Mouse (Mus musculus) lung, embryonic 15.5 days (tissue): Measurements from ENCODE around the gene Stra6. TPM values are rescaled to one million over a fixed set of nuclear protein-coding genes. Genes with fewer than 3 reads are reported as not detected.

Experiments used
- polyA plus RNA-seq: library from polyadenylated mRNA; unstranded; fragments of >200 nt; fragmentation: Nextera tagmentation; extraction: Ambion mirVana; gene quantifications from 2 replicates; pipeline ENCODE4 v1.2.1, GENCODE M21; 2015

The Stra6 gene
- polyA plus RNA-seq, 1 experiment from 2014 or later, result 1.2 TPM

Other genes with a start within 250 kb of the Stra6 start
- 4.5 and 4.8 TPM in 2 replicates for gene Arid3b, start 227.0 kb upstream of the Stra6 start, polyA plus RNA-seq
- 105 and 112 TPM in 2 replicates for gene Ubl7, start 152.8 kb upstream of the Stra6 start, polyA plus RNA-seq
- gene Sema7a, start 123.7 kb upstream of the Stra6 start, polyA plus RNA-seq, result 0.79 and 0.90 TPM in 2 replicates
- gene Cyp11a1, start 57.4 kb upstream of the Stra6 start, polyA plus RNA-seq, result 0.95 and 1.0 TPM in 2 replicates
- 0.05 and 0.16 TPM in 2 replicates for gene Ccdc33, start 55.0 kb downstream of the Stra6 start, polyA plus RNA-seq
- gene Islr, start 140.5 kb downstream of the Stra6 start, polyA plus RNA-seq, result 89.5 and 89.6 TPM in 2 replicates
- 0.06 and 0.15 TPM in 2 replicates for gene Islr2, start 140.5 kb downstream of the Stra6 start, polyA plus RNA-seq
- 19.6 and 20.2 TPM in 2 replicates for gene Pml, start 186.0 kb downstream of the Stra6 start, polyA plus RNA-seq
- 30.1 and 30.3 TPM in 2 replicates for gene Stoml1, start 189.4 kb downstream of the Stra6 start, polyA plus RNA-seq
- gene Loxl1, start 249.4 kb downstream of the Stra6 start, polyA plus RNA-seq, result 48.4 and 49.4 TPM in 2 replicates